Comparison of ENCODE assay signal across 8 mouse cellular contexts in the genomic region with DNA sequence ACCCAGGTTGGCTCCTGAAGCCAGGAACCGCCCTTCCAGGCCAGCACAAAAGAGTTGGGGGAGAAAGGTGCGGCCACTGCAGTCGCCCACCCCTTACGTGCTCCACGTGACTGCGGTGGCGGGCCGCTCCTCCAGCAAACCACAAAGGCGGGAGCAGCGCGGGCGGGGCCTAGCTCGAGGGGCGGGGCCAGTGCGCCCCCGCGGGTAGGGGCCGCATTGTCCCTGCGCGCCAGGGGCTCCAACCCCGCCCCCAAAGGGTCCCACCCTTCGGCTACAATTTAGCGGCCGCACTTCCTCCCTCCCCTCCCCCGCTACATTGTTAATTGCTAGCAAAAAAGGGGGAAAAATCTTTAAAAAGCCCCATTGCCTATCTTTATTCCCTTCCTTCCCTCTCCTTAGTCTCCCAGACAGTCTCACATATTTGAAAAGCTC. TPM values are rescaled to one million over a fixed set of nuclear protein-coding genes. Genes with fewer than 3 reads are reported as not detected.
A peak's percentile ranks its signal among the peaks of the same experiment; 100 is the strongest.
DNase-seq lines count a peak whose midpoint lies in the region; ATAC-seq and TF ChIP-seq lines count a peak whose summit lies in the region.

No protein-coding gene starts in this region.

- peak overlapping the region; percentile 95 for H3ac ChIP-seq in C2C12 (ENCODE audit: control insufficient read depth, insufficient read length, low read depth)

- DNase-seq in kidney, postnatal 14 days = peak; percentile 92
- peak; percentile 90 to 92 for DNase-seq in thymus, adult 18-20 months

- peak overlapping the region; percentile 94 for H3K4me3 ChIP-seq in C2C12 (ENCODE audit: insufficient read depth, poor library complexity, severe bottlenecking)
- H3K4me3 ChIP-seq in bone marrow macrophage, adult 2 months (ENCODE audit: insufficient read depth, low read length) = peak overlapping the region; percentile 95
- peak overlapping the region; percentile 94 for H3K4me3 ChIP-seq in heart, embryonic 13.5 days
- peak overlapping the region; percentile 78 for H3K4me3 ChIP-seq in liver, embryonic 16.5 days (ENCODE audit: low read depth, low read length)
- peak overlapping the region; percentile 98 for H3K4me3 ChIP-seq in neural tube, embryonic 13.5 days

- ATAC-seq in erythroblast, adult 5-6 weeks (replicated peaks; ENCODE audit: low FRiP score, poor library complexity, severe bottlenecking) = 0 out of 2 replicates have a peak, but pooled peaks have one; percentile 15
- peak; percentile 71 for ATAC-seq in heart, embryonic 13.5 days (ENCODE audit: extremely low read depth, insufficient number of reproducible peaks, low FRiP score, low TSS enrichment)
- peak; percentile 19 for ATAC-seq in liver, embryonic 16.5 days (ENCODE audit: low read depth)
- peak; percentile 16 for ATAC-seq in neural tube, embryonic 13.5 days (ENCODE audit: low read depth)

- no peak for TF ChIP-seq CTCF in C2C12 (IDR thresholded peaks at IDR 0.05; ENCODE audit: control insufficient read depth, insufficient read depth, insufficient read length)
- TF ChIP-seq CTCF in bone marrow macrophage, adult 2 months (IDR thresholded peaks at IDR 0.05; ENCODE audit: low read depth, low read length) = no peak

- peak overlapping the region; percentile 90 for H3K4me2 ChIP-seq in heart, embryonic 13.5 days
- peak overlapping the region; percentile 91 for H3K4me2 ChIP-seq in liver, embryonic 16.5 days (ENCODE audit: low read depth, low read length)
- peak overlapping the region; percentile 93 for H3K4me2 ChIP-seq in neural tube, embryonic 13.5 days

- H3K27ac ChIP-seq in bone marrow macrophage, adult 2 months (ENCODE audit: insufficient read depth, low read depth, low read length) = peak overlapping the region; percentile 84
- peak overlapping the region; percentile 99 for H3K27ac ChIP-seq in heart, embryonic 13.5 days (replicated peaks)
- H3K27ac ChIP-seq in liver, embryonic 16.5 days (ENCODE audit: low read length) = peak overlapping the region; percentile 94
- H3K27ac ChIP-seq in neural tube, embryonic 13.5 days (replicated peaks) = peak overlapping the region; percentile 99

- peaks cover 21% of the 10 kb centered on the region for H3K4me1 ChIP-seq in bone marrow macrophage, adult 2 months (ENCODE audit: control insufficient read depth, insufficient read depth, low read length)
- H3K4me1 ChIP-seq in heart, embryonic 13.5 days = peaks cover 50% of the 10 kb centered on the region
- peaks cover 51% of the 10 kb centered on the region for H3K4me1 ChIP-seq in liver, embryonic 16.5 days (ENCODE audit: control insufficient read depth, low read depth, low read length)
- peaks cover 57% of the 10 kb centered on the region for H3K4me1 ChIP-seq in neural tube, embryonic 13.5 days (replicated peaks)

- H3K36me3 ChIP-seq in C2C12 (ENCODE audit: control insufficient read depth, insufficient read depth) = peaks cover 36% of the 10 kb centered on the region
- peaks cover 48% of the 10 kb centered on the region for H3K36me3 ChIP-seq in heart, embryonic 13.5 days
- peaks cover 43% of the 10 kb centered on the region for H3K36me3 ChIP-seq in liver, embryonic 16.5 days (ENCODE audit: control insufficient read depth, insufficient read depth)
- H3K36me3 ChIP-seq in neural tube, embryonic 13.5 days = peaks cover 46% of the 10 kb centered on the region

- H3K9me3 ChIP-seq in heart, embryonic 13.5 days = no peaks in the 10 kb centered on the region
- H3K9me3 ChIP-seq in liver, embryonic 16.5 days (replicated peaks; ENCODE audit: control insufficient read depth, low read length) = no peaks in the 10 kb centered on the region
- H3K9me3 ChIP-seq in neural tube, embryonic 13.5 days = no peaks in the 10 kb centered on the region

- peaks cover 44% of the 10 kb centered on the region for H3K79me3 ChIP-seq in C2C12 (ENCODE audit: low read depth)

- no peaks in the 10 kb centered on the region for H3K27me3 ChIP-seq in C2C12 (ENCODE audit: control insufficient read depth, insufficient read depth, insufficient read length)
- H3K27me3 ChIP-seq in heart, embryonic 13.5 days (replicated peaks) = no peaks in the 10 kb centered on the region
- no peaks in the 10 kb centered on the region for H3K27me3 ChIP-seq in liver, embryonic 16.5 days (ENCODE audit: control insufficient read depth, insufficient read depth, low read depth, low read length)
- no peaks in the 10 kb centered on the region for H3K27me3 ChIP-seq in neural tube, embryonic 13.5 days

- H3K79me2 ChIP-seq in C2C12 (ENCODE audit: control insufficient read depth, insufficient read depth) = peaks cover 62% of the 10 kb centered on the region

- WGBS in heart, embryonic 13.5 days = under 1% methylated on average over 25 of the region's 25 CpGs
- WGBS in liver, embryonic 16.5 days (ENCODE audit: insufficient replicate concordance) = under 1% methylated on average over 25 of the region's 25 CpGs
- WGBS in neural tube, embryonic 13.5 days = 0% methylated on average over 25 of the region's 25 CpGs

- H3K9ac ChIP-seq in heart, embryonic 13.5 days = peak overlapping the region; percentile 99
- peak overlapping the region; percentile 83 for H3K9ac ChIP-seq in liver, embryonic 16.5 days (ENCODE audit: low read depth, low read length)
- peak overlapping the region; percentile 100 for H3K9ac ChIP-seq in neural tube, embryonic 13.5 days

- TF ChIP-seq POLR2A in bone marrow macrophage, adult 2 months (IDR thresholded peaks at IDR 0.05; ENCODE audit: borderline replicate concordance, low read depth, low read length) = no peak

TF ChIP-seq in C2C12, 6 proteins besides CTCF, POLR2A, EP300 and RAD21:
- TF ChIP-seq MYOD1 (IDR thresholded peaks at IDR 0.05; ENCODE audit: control insufficient read depth, insufficient read length, low read depth) = no peak
- TF ChIP-seq CEBPB (IDR thresholded peaks at IDR 0.05; ENCODE audit: low read depth) = no peak
- TF ChIP-seq MYOG (IDR thresholded peaks at IDR 0.05; ENCODE audit: control insufficient read depth, extremely low read depth, insufficient read length) = no peak
- peak; percentile 87 for TF ChIP-seq MAX (IDR thresholded peaks at IDR 0.05)
- TF ChIP-seq FOSL1 (IDR thresholded peaks at IDR 0.05; ENCODE audit: insufficient read depth, low read length, poor library complexity, severe bottlenecking) = no peak
- peak; percentile 89 for TF ChIP-seq USF1 (IDR thresholded peaks at IDR 0.05; ENCODE audit: low read depth)

RNA-seq across cellular contexts. Expression of gene Tubb5, which starts 1.1 kb away (rescaled TPM):
- polyA plus RNA-seq in C2C12 (2012; fragmentation: generic; extraction: Trizol) = 1,881 TPM
- polyA plus RNA-seq in bone marrow macrophage, adult 2 months (2012; ENCODE audit: insufficient read depth, insufficient read length, missing spikeins) = 481 and 519 TPM in 2 replicates
- total RNA-seq in erythroblast, adult 5-6 weeks (2015; ENCODE audit: low replicate concordance) = 243 and 249 TPM in 2 replicates
- total RNA-seq in erythroblast, adult 5-6 weeks (2017; ENCODE audit: low replicate concordance) = 216 and 335 TPM in 2 replicates
- 741 and 743 TPM in 2 replicates for polyA plus RNA-seq in heart, embryonic 13.5 days (2015; fragmentation: Nextera tagmentation; extraction: Ambion mirVana)
- 328 and 345 TPM in 2 replicates for polyA plus RNA-seq in liver, embryonic 16.5 days (2015; fragmentation: Nextera tagmentation; extraction: Ambion mirVana)
- 1,686 and 1,692 TPM in 2 replicates for polyA plus RNA-seq in neural tube, embryonic 13.5 days (2015; fragmentation: Nextera tagmentation; extraction: Ambion mirVana)

RNA-seq across cellular contexts. Expression of gene Mdc1, which starts 4.3 kb away (rescaled TPM):
- polyA plus RNA-seq in C2C12 (2012; fragmentation: generic; extraction: Trizol) = 16.6 TPM
- polyA plus RNA-seq in bone marrow macrophage, adult 2 months (2012; ENCODE audit: insufficient read depth, insufficient read length, missing spikeins) = 16.1 and 17.7 TPM in 2 replicates
- total RNA-seq in erythroblast, adult 5-6 weeks (2015; ENCODE audit: low replicate concordance) = 20.4 and 30.9 TPM in 2 replicates
- 12.4 and 16.4 TPM in 2 replicates for total RNA-seq in erythroblast, adult 5-6 weeks (2017; ENCODE audit: low replicate concordance)
- 17.7 and 18.4 TPM in 2 replicates for polyA plus RNA-seq in heart, embryonic 13.5 days (2015; fragmentation: Nextera tagmentation; extraction: Ambion mirVana)
- 10.0 and 10.3 TPM in 2 replicates for polyA plus RNA-seq in liver, embryonic 16.5 days (2015; fragmentation: Nextera tagmentation; extraction: Ambion mirVana)
- polyA plus RNA-seq in neural tube, embryonic 13.5 days (2015; fragmentation: Nextera tagmentation; extraction: Ambion mirVana) = 7.2 and 9.6 TPM in 2 replicates

RNA-seq across cellular contexts. Expression of gene Flot1, which starts 14.0 kb away (rescaled TPM):
- polyA plus RNA-seq in C2C12 (2012; fragmentation: generic; extraction: Trizol) = 57.2 TPM
- 52.7 and 69.3 TPM in 2 replicates for polyA plus RNA-seq in bone marrow macrophage, adult 2 months (2012; ENCODE audit: insufficient read depth, insufficient read length, missing spikeins)
- total RNA-seq in erythroblast, adult 5-6 weeks (2015; ENCODE audit: low replicate concordance) = 20.9 and 37.8 TPM in 2 replicates
- total RNA-seq in erythroblast, adult 5-6 weeks (2017; ENCODE audit: low replicate concordance) = 26.1 and 57.7 TPM in 2 replicates
- 81.1 and 99.0 TPM in 2 replicates for polyA plus RNA-seq in heart, embryonic 13.5 days (2015; fragmentation: Nextera tagmentation; extraction: Ambion mirVana)
- 32.7 and 33.6 TPM in 2 replicates for polyA plus RNA-seq in liver, embryonic 16.5 days (2015; fragmentation: Nextera tagmentation; extraction: Ambion mirVana)
- polyA plus RNA-seq in neural tube, embryonic 13.5 days (2015; fragmentation: Nextera tagmentation; extraction: Ambion mirVana) = 93.6 and 96.5 TPM in 2 replicates

RNA-seq across cellular contexts. Expression of gene Ier3, which starts 15.5 kb away (rescaled TPM):
- 55.2 TPM for polyA plus RNA-seq in C2C12 (2012; fragmentation: generic; extraction: Trizol)
- 40.6 and 46.7 TPM in 2 replicates for polyA plus RNA-seq in bone marrow macrophage, adult 2 months (2012; ENCODE audit: insufficient read depth, insufficient read length, missing spikeins)
- total RNA-seq in erythroblast, adult 5-6 weeks (2015; ENCODE audit: low replicate concordance) = 7.5 and 11.9 TPM in 2 replicates
- 2.1 and 8.0 TPM in 2 replicates for total RNA-seq in erythroblast, adult 5-6 weeks (2017; ENCODE audit: low replicate concordance)
- polyA plus RNA-seq in heart, embryonic 13.5 days (2015; fragmentation: Nextera tagmentation; extraction: Ambion mirVana) = 41.7 and 49.9 TPM in 2 replicates
- polyA plus RNA-seq in liver, embryonic 16.5 days (2015; fragmentation: Nextera tagmentation; extraction: Ambion mirVana) = 15.8 and 19.4 TPM in 2 replicates
- 11.2 and 11.6 TPM in 2 replicates for polyA plus RNA-seq in neural tube, embryonic 13.5 days (2015; fragmentation: Nextera tagmentation; extraction: Ambion mirVana)

RNA-seq across cellular contexts. Expression of gene Nrm, which starts 24.1 kb away (rescaled TPM):
- 25.5 TPM for polyA plus RNA-seq in C2C12 (2012; fragmentation: generic; extraction: Trizol)
- 31.7 and 33.1 TPM in 2 replicates for polyA plus RNA-seq in bone marrow macrophage, adult 2 months (2012; ENCODE audit: insufficient read depth, insufficient read length, missing spikeins)
- total RNA-seq in erythroblast, adult 5-6 weeks (2015; ENCODE audit: low replicate concordance) = 12.9 and 15.0 TPM in 2 replicates
- total RNA-seq in erythroblast, adult 5-6 weeks (2017; ENCODE audit: low replicate concordance) = 3.2 and 20.0 TPM in 2 replicates
- 43.5 and 50.5 TPM in 2 replicates for polyA plus RNA-seq in heart, embryonic 13.5 days (2015; fragmentation: Nextera tagmentation; extraction: Ambion mirVana)
- 20.7 and 21.1 TPM in 2 replicates for polyA plus RNA-seq in liver, embryonic 16.5 days (2015; fragmentation: Nextera tagmentation; extraction: Ambion mirVana)
- polyA plus RNA-seq in neural tube, embryonic 13.5 days (2015; fragmentation: Nextera tagmentation; extraction: Ambion mirVana) = 28.2 and 29.0 TPM in 2 replicates

Comparison
In these comparisons a context has a peak if more than half of its experiments do, and no peak if none do; other contexts are left out.
1. Peak in every context shown above with its lines: DNase-seq, ATAC-seq, H3K4me3 ChIP-seq and H3K27ac ChIP-seq.
2. ATAC-seq: peak in every context shown above with its lines; median percentile 71 in heart, embryonic 13.5 days; 19 in liver, embryonic 16.5 days; 16 in neural tube, embryonic 13.5 days; 15 in erythroblast, adult 5-6 weeks.